Mouse (Mus musculus) 416B (cell line): ENCODE measurements around the gene Fitm2.

Source experiments
- DNase-seq: peaks from one replicate; pipeline ENCODE4 v3.0.0; 2011; ENCODE audit warnings: low read depth

Fitm2 gene

GRCm38 (mm10) chr2:163463251-163463769 lies 9.1 kb downstream of the Fitm2 start:
- no peak for DNase-seq

DNA sequence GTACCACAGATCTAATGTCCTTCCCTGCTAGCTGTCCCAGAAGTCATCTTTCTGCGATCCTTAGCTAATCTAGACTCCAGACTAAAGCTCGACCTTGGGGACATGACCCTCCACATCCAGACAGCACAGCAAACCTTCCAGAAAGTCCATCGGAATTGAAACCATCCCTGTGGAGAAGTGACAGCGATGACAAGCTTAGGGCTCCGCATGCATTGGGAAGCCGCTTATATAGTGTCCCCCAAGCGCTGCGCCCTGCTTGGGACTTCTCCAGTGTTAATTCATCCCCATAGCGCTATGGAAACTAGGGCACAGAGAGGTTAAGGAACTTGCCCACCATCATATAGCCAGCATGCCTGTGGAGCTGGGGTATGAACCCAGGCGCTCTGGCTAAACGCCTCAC lies 9.6 kb downstream of the Fitm2 start:
- DNase-seq: no peak

DNA sequence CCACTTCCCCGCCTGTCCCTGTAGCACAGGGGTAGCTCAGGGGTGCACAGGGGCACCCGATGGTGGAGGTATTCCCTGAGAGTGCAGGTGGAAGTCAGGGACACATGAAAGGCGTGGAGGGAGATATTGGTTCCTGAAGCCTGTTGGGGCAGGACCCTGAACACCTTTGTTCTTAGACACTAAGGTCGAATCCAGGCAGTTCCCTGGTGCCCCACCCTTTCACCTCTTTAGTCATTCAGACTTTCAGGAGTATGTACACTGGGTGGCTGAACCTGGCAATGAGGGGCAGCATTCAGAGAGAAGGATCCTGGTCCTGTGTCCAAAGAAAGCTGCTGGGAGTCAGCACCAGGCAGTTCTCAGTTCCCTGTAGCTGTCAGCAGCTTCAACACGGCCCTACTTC lies 10.0 kb downstream of the Fitm2 start:
- DNase-seq: no peak

GRCm38 (mm10) chr2:163461307-163461706 lies 11.1 kb downstream of the Fitm2 start:
- DNase-seq: peak; percentile 54

GRCm38 (mm10) chr2:163460622-163461021 lies 11.8 kb downstream of the Fitm2 start:
- DNase-seq: no peak

- DNase-seq: peak; percentile 14
Measured at GRCm38 (mm10) chr2:163459380-163459779, 13.0 kb downstream of the Fitm2 start.

DNA sequence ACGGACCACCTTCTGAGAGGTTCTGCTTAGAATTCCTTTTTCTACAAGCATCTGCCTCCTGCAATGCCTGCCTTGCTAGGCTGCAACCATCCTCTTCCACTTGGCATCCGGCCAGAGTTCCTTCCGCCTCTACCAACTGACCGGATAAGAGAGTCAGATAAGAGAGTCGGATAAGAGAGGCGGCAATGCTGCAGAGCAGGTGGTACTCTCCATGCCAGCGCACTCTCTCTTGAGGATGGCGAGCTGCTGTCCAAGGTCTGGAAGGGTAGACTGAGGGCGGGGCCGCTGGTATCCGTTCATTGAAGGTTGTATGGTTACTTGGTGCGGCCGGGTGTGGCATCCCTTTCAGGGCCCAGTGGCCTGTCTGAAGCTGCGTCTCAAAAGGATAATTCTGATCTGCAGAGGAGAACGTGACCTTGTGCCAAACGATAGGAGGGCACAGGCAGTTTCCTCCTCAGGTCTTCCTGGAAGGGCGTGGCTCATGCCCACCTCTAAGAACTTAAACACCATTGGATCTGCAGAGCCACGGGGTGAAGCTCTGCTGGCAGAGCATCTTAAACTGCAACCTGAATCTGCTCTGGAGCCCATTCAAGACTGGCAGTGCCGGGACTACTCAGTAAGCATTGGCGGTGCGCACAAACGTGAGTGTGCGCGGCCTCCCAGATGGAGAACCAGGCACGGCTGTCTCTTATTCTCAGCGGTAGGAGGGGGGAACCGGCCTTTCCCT lies 13.7 kb downstream of the Fitm2 start:
- DNase-seq: peak; percentile 86

- DNase-seq: no peak
Measured at GRCm38 (mm10) chr2:163453378-163453777, 19.1 kb downstream of the Fitm2 start.

- peak; percentile 30 for DNase-seq
Measured at GRCm38 (mm10) chr2:163452738-163453137, 19.7 kb downstream of the Fitm2 start.

DNA sequence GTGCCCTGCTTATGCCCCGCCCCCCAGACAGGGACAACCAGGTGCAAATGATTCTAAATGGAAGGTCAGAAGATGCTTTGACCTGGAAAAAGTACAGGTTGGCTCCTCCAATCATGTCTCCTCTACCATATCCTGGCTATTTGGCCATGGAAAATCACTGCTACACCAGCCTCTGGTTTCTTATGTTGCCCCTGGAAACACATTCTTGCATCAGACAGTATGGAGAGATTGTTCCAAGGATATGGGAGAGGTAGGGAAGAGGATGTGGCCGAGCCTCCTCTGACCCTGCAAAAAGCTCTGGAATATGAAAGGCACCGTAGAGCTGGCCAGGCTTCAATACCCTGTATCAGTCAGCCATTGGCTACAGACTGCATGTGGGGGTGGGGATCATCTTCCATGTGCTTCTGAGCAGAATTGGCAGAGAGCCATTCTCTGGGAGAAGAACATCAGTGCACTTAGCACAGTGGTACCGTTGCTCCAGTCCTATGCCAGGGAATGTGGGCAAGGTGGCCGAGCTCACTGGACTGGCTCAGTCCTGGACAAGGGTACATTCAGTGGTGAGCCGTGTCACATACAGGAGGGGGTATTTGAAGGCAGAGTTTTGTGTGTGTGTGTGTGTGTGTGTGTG lies 21.6 kb downstream of the Fitm2 start:
- DNase-seq: no peak

GRCm38 (mm10) chr2:163449276-163449675 lies 23.2 kb downstream of the Fitm2 start:
- no peak for DNase-seq

DNA sequence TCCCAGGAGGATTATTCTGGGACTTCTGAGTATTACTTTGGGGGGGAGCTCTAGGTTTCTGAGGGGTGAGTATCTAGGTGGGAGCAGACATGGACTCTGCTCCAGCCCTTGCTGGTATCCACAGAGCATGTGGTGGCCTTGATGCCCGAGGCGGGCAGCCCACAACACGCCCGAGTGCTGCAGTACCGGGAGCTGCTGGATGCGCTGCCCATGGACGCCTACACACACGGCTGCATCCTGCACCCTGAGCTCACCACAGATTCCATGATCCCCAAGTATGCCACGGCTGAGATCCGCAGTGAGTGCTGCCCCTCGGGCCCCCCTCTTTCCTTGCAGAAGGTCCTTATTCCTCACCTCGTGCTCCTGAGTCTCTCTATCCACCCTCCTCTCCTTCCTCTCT lies 25.1 kb downstream of the Fitm2 start:
- DNase-seq: no peak

- no peak for DNase-seq
Measured at GRCm38 (mm10) chr2:163444017-163444416, 28.4 kb downstream of the Fitm2 start.

DNA sequence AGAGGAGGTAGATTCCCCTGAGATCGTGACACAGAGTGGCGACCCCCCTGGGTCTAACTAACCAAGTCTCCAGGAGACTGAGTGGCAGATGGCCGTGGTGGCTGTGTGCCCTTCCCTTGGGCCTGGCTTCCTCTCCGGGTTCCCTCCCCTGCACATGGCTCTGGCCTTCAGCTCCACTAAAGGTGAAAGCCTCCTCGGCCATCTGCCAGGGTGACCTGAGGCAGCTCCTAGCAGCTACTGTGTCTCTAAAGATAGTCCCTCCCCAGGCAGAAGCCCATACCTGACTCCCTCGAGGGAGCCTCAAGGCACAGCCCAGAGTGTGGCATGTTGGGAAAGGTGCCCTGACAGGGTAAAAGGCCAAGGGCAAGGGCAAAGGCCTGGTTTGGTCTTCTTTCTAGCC lies 28.9 kb downstream of the Fitm2 start:
- no peak for DNase-seq

- no peak for DNase-seq
Measured at GRCm38 (mm10) chr2:163439488-163439887, 32.9 kb downstream of the Fitm2 start.

GRCm38 (mm10) chr2:163438619-163439451 lies 33.6 kb downstream of the Fitm2 start:
- peak; percentile 30 for DNase-seq

DNA sequence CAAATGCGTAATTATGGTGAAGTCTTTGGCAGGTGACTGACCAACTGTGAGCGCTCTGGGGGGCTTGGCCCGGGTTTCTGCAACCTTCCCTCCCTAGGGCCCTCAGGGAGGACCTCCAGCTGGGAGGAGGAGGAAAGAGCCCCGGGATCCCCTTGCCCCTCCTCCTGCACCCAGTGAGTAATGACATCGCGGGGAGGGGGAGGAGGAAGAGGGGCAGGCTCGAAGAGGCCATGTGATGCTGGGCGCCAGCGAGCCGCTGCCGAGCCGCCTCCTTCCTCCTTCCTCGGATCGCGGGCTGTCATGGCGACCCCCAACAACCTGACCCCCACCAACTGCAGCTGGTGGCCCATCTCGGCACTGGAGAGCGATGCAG lies 34.2 kb downstream of the Fitm2 start, which contains the start of gene Gdap1l1:
Gene Gdap1l1 (plus strand): TSS at position 231 of the 373 bp plus-strand sequence.
- no peak for DNase-seq

DNA sequence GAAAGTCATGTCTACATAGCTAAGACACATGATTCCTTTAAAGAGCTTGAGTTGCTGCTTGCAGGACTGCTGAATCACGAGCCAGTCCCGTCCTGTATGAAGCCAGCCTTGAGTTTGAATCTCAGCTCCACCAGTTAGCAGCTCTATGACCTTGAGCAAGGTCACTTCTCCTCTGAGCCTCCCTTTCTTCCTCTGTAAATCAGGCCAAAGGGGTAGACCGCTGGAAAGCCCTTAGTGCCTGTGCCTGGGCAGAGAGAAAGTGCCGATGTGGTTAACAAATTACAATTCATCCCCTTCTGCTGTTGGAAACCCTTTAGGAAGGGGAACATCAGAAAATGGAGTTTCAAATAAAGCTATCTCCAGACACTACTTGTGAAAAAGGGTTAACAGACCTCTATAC lies 34.6 kb downstream of the Fitm2 start:
- no peak for DNase-seq

- DNase-seq: peak; percentile 9
Measured at GRCm38 (mm10) chr2:163433971-163434370, 38.5 kb downstream of the Fitm2 start.

GRCm38 (mm10) chr2:163431289-163431688 lies 41.1 kb downstream of the Fitm2 start:
- DNase-seq: no peak

DNA sequence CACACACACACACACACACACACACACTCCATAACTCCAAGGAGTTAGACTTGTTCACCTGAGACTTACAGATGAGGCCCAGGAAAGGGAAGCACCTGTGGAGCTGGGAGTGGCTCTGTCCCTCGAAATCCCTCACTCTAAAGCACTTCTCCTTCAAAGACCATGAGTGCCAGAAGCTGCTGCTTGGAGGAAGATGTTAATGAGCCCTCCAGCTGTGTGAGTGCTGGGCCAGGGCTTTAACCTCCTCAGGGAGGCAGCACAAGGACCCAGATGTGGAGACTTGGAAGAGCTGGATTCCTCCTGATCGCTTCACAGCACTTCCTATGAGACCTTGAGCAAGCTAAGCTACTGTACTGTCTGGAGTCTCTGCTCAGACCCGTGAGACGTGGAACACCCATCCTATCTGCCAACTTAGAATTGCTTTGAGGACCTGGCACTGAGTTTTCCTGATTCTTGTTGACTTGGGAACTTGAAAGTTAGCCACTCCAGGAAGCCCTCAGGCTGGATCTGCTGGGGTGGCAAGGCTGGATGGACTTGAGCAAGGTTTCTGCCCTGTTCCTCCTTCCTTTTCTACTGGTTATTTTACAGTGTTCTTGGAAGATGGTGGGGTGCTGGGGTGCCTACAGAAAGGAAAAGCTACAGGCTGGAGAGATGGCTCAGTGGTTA lies 44.0 kb downstream of the Fitm2 start:
- no peak for DNase-seq

GRCm38 (mm10) chr2:163424597-163424996 lies 47.8 kb downstream of the Fitm2 start, which contains the start of gene Oser1:
TSS of gene Oser1 (minus strand) at chr2:163424697.
- DNase-seq: no peak
